Mouse (Mus musculus): Measurements from ENCODE around the gene P3h1. TPM values are rescaled to one million over a fixed set of nuclear protein-coding genes. Genes with fewer than 3 reads are reported as not detected.

The P3h1 gene
- polyA plus RNA-seq, 1 experiment from 2014 or later = 7.6 TPM

- ATAC-seq = 0 out of 2 replicates have a peak, but pooled peaks have one; percentile 2
- no peak overlapping the region; the same call in 1 of the 2 replicates for H3K9ac ChIP-seq
Observed at GRCm38 (mm10) chr4:119241664-119242063, 8.9 kb downstream of the P3h1 start.

GRCm38 (mm10) chr4:119242571-119242970, 9.9 kb downstream of the P3h1 start:
- Histone ChIP-seq H3K4me3 (no peak overlapping the region), H3K4me2 (no peak overlapping the region), H3K9me3 (replicated peaks) (no peaks in the 10 kb centered on the region), H3K27ac (no peak overlapping the region; the same call in 1 of the 2 replicates), H3K4me1 (peaks cover 28% of the 10 kb centered on the region), H3K9ac (peak overlapping the region; percentile 37; the same call in 1 of the 2 replicates), H3K27me3 (no peaks in the 10 kb centered on the region), H3K36me3 (ENCODE audit: poor library complexity, severe bottlenecking) (peaks cover 48% of the 10 kb centered on the region)
- 91% methylated on average over 12 of the region's 12 CpGs for WGBS
- no peak for ATAC-seq

More at GRCm38 (mm10) chr4:119241664-119242063, 8.9 kb downstream of the P3h1 start:
- H3K27me3 ChIP-seq = no peaks in the 10 kb centered on the region
- H3K9me3 ChIP-seq (replicated peaks) = no peaks in the 10 kb centered on the region
- peaks cover 19% of the 10 kb centered on the region for H3K4me1 ChIP-seq
- no peak overlapping the region for H3K4me3 ChIP-seq
- H3K4me2 ChIP-seq = no peak overlapping the region
- H3K27ac ChIP-seq = no peak overlapping the region
- H3K36me3 ChIP-seq (ENCODE audit: poor library complexity, severe bottlenecking) = peaks cover 52% of the 10 kb centered on the region
- WGBS = 87% methylated on average over 14 of the region's 14 CpGs

GRCm38 (mm10) chr4:119244468-119245240, 11.9 kb downstream of the P3h1 start:
- Histone ChIP-seq H3K4me2 (no peak overlapping the region), H3K4me1 (peaks cover 28% of the 10 kb centered on the region), H3K9me3 (replicated peaks) (no peaks in the 10 kb centered on the region), H3K27me3 (no peaks in the 10 kb centered on the region), H3K4me3 (no peak overlapping the region), H3K36me3 (ENCODE audit: poor library complexity, severe bottlenecking) (peaks cover 57% of the 10 kb centered on the region), H3K27ac (no peak overlapping the region), H3K9ac (no peak overlapping the region)
- no peak for ATAC-seq
- 84% methylated on average over 22 of the region's 22 CpGs for WGBS

GRCm38 (mm10) chr4:119245556-119245955, 12.8 kb downstream of the P3h1 start:
- no peak for ATAC-seq
- peak overlapping the region; percentile 8; the same call in 1 of the 2 replicates for H3K27ac ChIP-seq
- no peaks in the 10 kb centered on the region for H3K27me3 ChIP-seq
- H3K4me1 ChIP-seq = peaks cover 27% of the 10 kb centered on the region
- H3K4me3 ChIP-seq = no peak overlapping the region
- 57% methylated on average over 7 of the region's 7 CpGs for WGBS
- H3K36me3 ChIP-seq (ENCODE audit: poor library complexity, severe bottlenecking) = peaks cover 57% of the 10 kb centered on the region
- H3K4me2 ChIP-seq = no peak overlapping the region
- H3K9me3 ChIP-seq (replicated peaks) = no peaks in the 10 kb centered on the region
- no peak overlapping the region for H3K9ac ChIP-seq

GRCm38 (mm10) chr4:119245961-119246360, 13.2 kb downstream of the P3h1 start:
- Histone ChIP-seq H3K9ac (no peak overlapping the region), H3K4me2 (no peak overlapping the region), H3K27ac (0 out of 2 replicates have a peak overlapping the region, but pooled peaks have one; percentile 8), H3K9me3 (replicated peaks) (no peaks in the 10 kb centered on the region), H3K4me1 (peaks cover 27% of the 10 kb centered on the region), H3K27me3 (no peaks in the 10 kb centered on the region), H3K4me3 (no peak overlapping the region), H3K36me3 (ENCODE audit: poor library complexity, severe bottlenecking) (peaks cover 55% of the 10 kb centered on the region)
- ATAC-seq = no peak
- 85% methylated on average over 9 of the region's 9 CpGs for WGBS

GRCm38 (mm10) chr4:119246688-119247225, 14.0 kb downstream of the P3h1 start:
- 79% methylated on average over 14 of the region's 14 CpGs for WGBS
- H3K4me3 ChIP-seq = no peak overlapping the region
- no peak for ATAC-seq
- no peak overlapping the region for H3K9ac ChIP-seq
- H3K27me3 ChIP-seq = no peaks in the 10 kb centered on the region
- no peak overlapping the region for H3K4me2 ChIP-seq
- H3K36me3 ChIP-seq (ENCODE audit: poor library complexity, severe bottlenecking) = peaks cover 47% of the 10 kb centered on the region
- H3K9me3 ChIP-seq (replicated peaks) = no peaks in the 10 kb centered on the region
- peak overlapping the region; percentile 35; the same call in 1 of the 2 replicates for H3K27ac ChIP-seq
- peaks cover 27% of the 10 kb centered on the region for H3K4me1 ChIP-seq

- H3K9ac ChIP-seq = peak overlapping the region; percentile 30; the same call in 1 of the 2 replicates
- WGBS = 25% methylated on average over 13 of the region's 13 CpGs
- no peak overlapping the region for H3K4me3 ChIP-seq
Observed at GRCm38 (mm10) chr4:119247462-119248235, 14.9 kb downstream of the P3h1 start.

GRCm38 (mm10) chr4:119248407-119248965, 15.8 kb downstream of the P3h1 start:
- 75% methylated on average over 11 of the region's 11 CpGs for WGBS
- ATAC-seq = no peak
- Histone ChIP-seq H3K4me1 (peaks cover 29% of the 10 kb centered on the region), H3K36me3 (ENCODE audit: poor library complexity, severe bottlenecking) (peaks cover 35% of the 10 kb centered on the region), H3K27me3 (no peaks in the 10 kb centered on the region), H3K4me3 (no peak overlapping the region), H3K9ac (0 out of 2 replicates have a peak overlapping the region, but pooled peaks have one; percentile 30), H3K27ac (no peak overlapping the region; the same call in 1 of the 2 replicates), H3K9me3 (replicated peaks) (no peaks in the 10 kb centered on the region), H3K4me2 (no peak overlapping the region)

More at GRCm38 (mm10) chr4:119247462-119248235, 14.9 kb downstream of the P3h1 start:
- Histone ChIP-seq H3K4me2 (peak overlapping the region; percentile 3; the same call in 1 of the 2 replicates), H3K9me3 (replicated peaks) (no peaks in the 10 kb centered on the region), H3K4me1 (peaks cover 27% of the 10 kb centered on the region), H3K36me3 (ENCODE audit: poor library complexity, severe bottlenecking) (peaks cover 38% of the 10 kb centered on the region), H3K27me3 (no peaks in the 10 kb centered on the region), H3K27ac (peak overlapping the region; percentile 65)
- peak; percentile 84 for ATAC-seq

GRCm38 (mm10) chr4:119252025-119252808, 19.5 kb downstream of the P3h1 start:
- Histone ChIP-seq H3K9me3 (replicated peaks) (no peaks in the 10 kb centered on the region), H3K27me3 (no peaks in the 10 kb centered on the region), H3K9ac (no peak overlapping the region), H3K4me1 (peaks cover 35% of the 10 kb centered on the region), H3K4me3 (no peak overlapping the region), H3K27ac (no peak overlapping the region), H3K4me2 (no peak overlapping the region), H3K36me3 (ENCODE audit: poor library complexity, severe bottlenecking) (peaks cover 9% of the 10 kb centered on the region)
- no peak for ATAC-seq
- 83% methylated on average over 7 of the region's 7 CpGs for WGBS

- Histone ChIP-seq H3K27ac (peak overlapping the region; percentile 64), H3K27me3 (no peaks in the 10 kb centered on the region), H3K4me2 (peak overlapping the region; percentile 22; the same call in 1 of the 2 replicates), H3K36me3 (ENCODE audit: poor library complexity, severe bottlenecking) (no peaks in the 10 kb centered on the region), H3K9ac (no peak overlapping the region; the same call in 1 of the 2 replicates), H3K9me3 (replicated peaks) (no peaks in the 10 kb centered on the region), H3K4me3 (no peak overlapping the region), H3K4me1 (peaks cover 22% of the 10 kb centered on the region)
- peak; percentile 83 for ATAC-seq
- WGBS = 17% methylated on average over 9 of the region's 9 CpGs
Observed at GRCm38 (mm10) chr4:119254012-119254618, 21.4 kb downstream of the P3h1 start.
